Mouse (Mus musculus): ENCODE results near the gene Emc9.

DNA sequence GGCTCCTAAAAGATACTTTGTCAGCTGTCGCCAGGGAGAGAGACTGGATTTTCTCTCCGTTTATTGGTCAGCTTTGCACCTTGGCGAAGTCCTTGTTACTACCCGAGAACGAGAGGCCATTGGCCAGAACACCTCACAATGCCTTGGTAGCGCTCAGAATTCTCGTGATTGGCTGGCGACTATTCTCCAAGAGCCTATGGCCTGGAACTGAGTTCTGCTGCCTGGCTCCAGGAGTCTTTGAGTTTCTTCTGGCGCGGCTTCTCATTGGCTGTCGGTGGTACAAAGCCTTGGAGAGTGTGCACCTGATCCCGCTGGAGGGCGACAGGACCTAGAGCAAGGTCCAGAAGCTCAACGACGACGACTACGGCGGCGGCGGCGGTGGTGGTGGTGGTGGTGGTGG, 32.7 kb upstream of the Emc9 start, which contains the start of gene Rec8:
- TF ChIP-seq CTCF (IDR thresholded peaks at IDR 0.05; ENCODE audit: extremely low read depth, insufficient read length, insufficient replicate concordance, low read depth, low read length) (no peak), POLR2A (IDR thresholded peaks at IDR 0.05; ENCODE audit: low read depth, low read length) (no peak; the same call in 1 of the 2 replicates)
